Mouse (Mus musculus) embryonic facial prominence, embryonic 13.5 days (tissue): Measurements from ENCODE around the gene 2010111I01Rik. TPM values are rescaled to one million over a fixed set of nuclear protein-coding genes. Genes with fewer than 3 reads are reported as not detected.

Experiments used
- ATAC-seq: fragments of 200-750 bp; cut with Nextera tagmentation; 2 replicates; pipeline ENCODE4 v1.8.0; 2017; ENCODE audit warnings: low read depth; ENCODE audit not compliant: insufficient number of reproducible peaks, insufficient read depth, low FRiP score, low TSS enrichment
- H3K27ac ChIP-seq: fragments of 300-500 bp; sonication (generic); 2 replicates; pipeline ENCODE4 v1.5.1; 2015; ENCODE audit warnings: moderate library complexity, mild to moderate bottlenecking, inconsistent platforms
- H3K27me3 ChIP-seq: fragments of 300-500 bp; sonication (generic); 2 replicates; pipeline ENCODE4 v1.6.1; 2015; ENCODE audit warnings: mild to moderate bottlenecking, inconsistent platforms
- H3K36me3 ChIP-seq: fragments of 300-500 bp; sonication (generic); 2 replicates; pipeline ENCODE4 v1.6.1; 2015; ENCODE audit warnings: mild to moderate bottlenecking, inconsistent platforms
- H3K4me1 ChIP-seq: fragments of 300-500 bp; sonication (generic); 2 replicates; pipeline ENCODE4 v1.6.1; 2015; ENCODE audit warnings: inconsistent platforms
- H3K4me2 ChIP-seq: fragments of 300-500 bp; sonication (generic); 2 replicates; pipeline ENCODE4 v1.6.1; 2015; ENCODE audit warnings: moderate library complexity, mild to moderate bottlenecking, inconsistent platforms
- H3K4me3 ChIP-seq: fragments of 300-500 bp; sonication (generic); 2 replicates; pipeline ENCODE4 v1.5.1; 2015; ENCODE audit warnings: mild to moderate bottlenecking, inconsistent platforms
- H3K9ac ChIP-seq: fragments of 300-500 bp; sonication (generic); 2 replicates; pipeline ENCODE4 v1.6.1; 2015; ENCODE audit warnings: mild to moderate bottlenecking, inconsistent platforms
- H3K9me3 ChIP-seq: fragments of 300-500 bp; sonication (generic); 2 replicates; pipeline ENCODE4 v1.6.1; 2016; ENCODE audit warnings: inconsistent platforms
- WGBS: fragments of 180-500 bp; shearing (Covaris S2); methylation state at CpG from one replicate; pipeline ENCODE4 v1.1.7; 2015; ENCODE audit warnings: mixed read lengths; 5-methylcytosine and 5-hydroxymethylcytosine counted together
- polyA plus RNA-seq: library from polyadenylated mRNA; unstranded; fragments of >200 nt; fragmentation: Nextera tagmentation; extraction: Ambion mirVana; gene quantifications from 2 replicates; pipeline ENCODE4 v1.2.1, GENCODE M21; 2015

2010111I01Rik gene
- polyA plus RNA-seq, 1 experiment from 2014 or later = 254 TPM

- WGBS = 66% methylated on average over 4 of the region's 4 CpGs
- Histone ChIP-seq H3K27me3 (no peaks in the 10 kb centered on the region), H3K36me3 (peaks cover 56% of the 10 kb centered on the region), H3K4me3 (0 out of 2 replicates have a peak overlapping the region, but pooled peaks have one; percentile 2), H3K4me2 (peak overlapping the region; percentile 44), H3K27ac (peak overlapping the region; percentile 87), H3K4me1 (peaks cover 85% of the 10 kb centered on the region), H3K9me3 (no peaks in the 10 kb centered on the region), H3K9ac (peak overlapping the region; percentile 57)
- no peak for ATAC-seq
Measured at GRCm38 (mm10) chr13:63258671-63259070, 294.0 kb downstream of the 2010111I01Rik start.

- H3K27ac ChIP-seq = peak overlapping the region; percentile 93
- H3K27me3 ChIP-seq = no peaks in the 10 kb centered on the region
- H3K4me3 ChIP-seq = no peak overlapping the region; the same call in 1 of the 2 replicates
- peaks cover 83% of the 10 kb centered on the region for H3K4me1 ChIP-seq
- 10% methylated on average over 4 of the region's 4 CpGs for WGBS
- peak overlapping the region; percentile 42 for H3K4me2 ChIP-seq
- no peaks in the 10 kb centered on the region for H3K9me3 ChIP-seq
- H3K9ac ChIP-seq = peak overlapping the region; percentile 60
- no peak for ATAC-seq
- peaks cover 48% of the 10 kb centered on the region for H3K36me3 ChIP-seq
Measured at GRCm38 (mm10) chr13:63260133-63260532, 295.4 kb downstream of the 2010111I01Rik start.

GRCm38 (mm10) chr13:63260753-63261631 is 296.3 kb downstream of the 2010111I01Rik start:
- Histone ChIP-seq H3K4me1 (peaks cover 81% of the 10 kb centered on the region), H3K9me3 (no peaks in the 10 kb centered on the region), H3K4me2 (peak overlapping the region; percentile 42), H3K4me3 (no peak overlapping the region), H3K36me3 (peaks cover 44% of the 10 kb centered on the region), H3K27ac (peak overlapping the region; percentile 93), H3K27me3 (no peaks in the 10 kb centered on the region), H3K9ac (peak overlapping the region; percentile 60)
- WGBS = 31% methylated on average over 18 of the region's 18 CpGs
- no peak for ATAC-seq

- Histone ChIP-seq H3K36me3 (peaks cover 40% of the 10 kb centered on the region), H3K4me1 (peaks cover 85% of the 10 kb centered on the region), H3K4me3 (no peak overlapping the region), H3K9ac (0 out of 2 replicates have a peak overlapping the region, but pooled peaks have one; percentile 60), H3K27ac (peak overlapping the region; percentile 93), H3K27me3 (no peaks in the 10 kb centered on the region), H3K9me3 (no peaks in the 10 kb centered on the region), H3K4me2 (no peak overlapping the region)
- ATAC-seq = no peak
- 74% methylated on average over 3 of the region's 3 CpGs for WGBS
Measured at GRCm38 (mm10) chr13:63261676-63262075, 297.0 kb downstream of the 2010111I01Rik start.

GRCm38 (mm10) chr13:63262168-63262957 is 297.7 kb downstream of the 2010111I01Rik start:
- WGBS = 83% methylated on average over 1 of the region's 1 CpGs
- Histone ChIP-seq H3K27me3 (no peaks in the 10 kb centered on the region), H3K9me3 (no peaks in the 10 kb centered on the region), H3K9ac (no peak overlapping the region), H3K27ac (peak overlapping the region; percentile 93; the same call in 1 of the 2 replicates), H3K36me3 (peaks cover 33% of the 10 kb centered on the region), H3K4me2 (no peak overlapping the region), H3K4me3 (no peak overlapping the region), H3K4me1 (peaks cover 88% of the 10 kb centered on the region)
- no peak for ATAC-seq

GRCm38 (mm10) chr13:63268371-63268770 is 303.7 kb downstream of the 2010111I01Rik start:
- Histone ChIP-seq H3K36me3 (peaks cover 12% of the 10 kb centered on the region), H3K4me3 (no peak overlapping the region), H3K9ac (0 out of 2 replicates have a peak overlapping the region, but pooled peaks have one; percentile 7), H3K27me3 (no peaks in the 10 kb centered on the region), H3K27ac (peak overlapping the region; percentile 80), H3K4me2 (peak overlapping the region; percentile 35; the same call in 1 of the 2 replicates), H3K4me1 (peaks cover 75% of the 10 kb centered on the region), H3K9me3 (no peaks in the 10 kb centered on the region)
- 16% methylated on average over 4 of the region's 4 CpGs for WGBS
- no peak for ATAC-seq

GRCm38 (mm10) chr13:63268776-63269175 is 304.1 kb downstream of the 2010111I01Rik start:
- Histone ChIP-seq H3K4me1 (peaks cover 71% of the 10 kb centered on the region), H3K27ac (peak overlapping the region; percentile 80)
- 32% methylated on average over 1 of the region's 1 CpGs for WGBS

GRCm38 (mm10) chr13:63270191-63270590 is 305.5 kb downstream of the 2010111I01Rik start:
- peaks cover 3% of the 10 kb centered on the region; the same call in 1 of the 2 replicates for H3K36me3 ChIP-seq
- peak overlapping the region; percentile 76 for H3K27ac ChIP-seq
- peak overlapping the region; percentile 62 for H3K9ac ChIP-seq
- 36% methylated on average over 5 of the region's 5 CpGs for whole genome bisulfite sequencing
- no peaks in the 10 kb centered on the region for H3K9me3 ChIP-seq
- H3K27me3 ChIP-seq = no peaks in the 10 kb centered on the region
- peak overlapping the region; percentile 51 for H3K4me2 ChIP-seq
- peak overlapping the region; percentile 13; the same call in 1 of the 2 replicates for H3K4me3 ChIP-seq
- no peak for ATAC-seq
- peaks cover 62% of the 10 kb centered on the region for H3K4me1 ChIP-seq

More at GRCm38 (mm10) chr13:63268776-63269175, 304.1 kb downstream of the 2010111I01Rik start:
- no peak for ATAC-seq
- Histone ChIP-seq H3K4me2 (peak overlapping the region; percentile 35), H3K9me3 (no peaks in the 10 kb centered on the region), H3K36me3 (peaks cover 8% of the 10 kb centered on the region), H3K4me3 (no peak overlapping the region), H3K9ac (0 out of 2 replicates have a peak overlapping the region, but pooled peaks have one; percentile 7), H3K27me3 (no peaks in the 10 kb centered on the region)

- no peak for ATAC-seq
- Histone ChIP-seq H3K9me3 (no peaks in the 10 kb centered on the region), H3K27me3 (no peaks in the 10 kb centered on the region), H3K4me1 (peaks cover 51% of the 10 kb centered on the region), H3K36me3 (peaks cover 3% of the 10 kb centered on the region; the same call in 1 of the 2 replicates), H3K4me2 (peak overlapping the region; percentile 68), H3K9ac (peak overlapping the region; percentile 85), H3K4me3 (peak overlapping the region; percentile 64), H3K27ac (peak overlapping the region; percentile 96)
- WGBS = 8% methylated on average over 16 of the region's 16 CpGs
Measured at GRCm38 (mm10) chr13:63272017-63272601, 307.4 kb downstream of the 2010111I01Rik start.

- Histone ChIP-seq H3K27me3 (no peaks in the 10 kb centered on the region), H3K27ac (peak overlapping the region; percentile 96), H3K36me3 (peaks cover 3% of the 10 kb centered on the region; the same call in 1 of the 2 replicates), H3K4me2 (peak overlapping the region; percentile 68), H3K9ac (peak overlapping the region; percentile 85), H3K9me3 (no peaks in the 10 kb centered on the region), H3K4me1 (peaks cover 51% of the 10 kb centered on the region), H3K4me3 (peak overlapping the region; percentile 64)
- ATAC-seq = peak; percentile 86
- under 1% methylated on average over 27 of the region's 27 CpGs for WGBS
Measured at GRCm38 (mm10) chr13:63272602-63273229, 308.0 kb downstream of the 2010111I01Rik start.
